Mouse (Mus musculus) monocyte, adult 59 days (primary cell): ENCODE measurements around the gene Bmi1. TPM values are rescaled to one million over a fixed set of nuclear protein-coding genes. Genes with fewer than 3 reads are reported as not detected.

Experiments
- total RNA-seq, 2 experiments: library from RNA; stranded (reverse); gene quantifications; one replicate each; pipeline ENCODE4 v1.2.4; 2023

The Bmi1 gene
- total RNA-seq: 10 to 100 TPM; 19.4 to 24.2 TPM

DNA sequence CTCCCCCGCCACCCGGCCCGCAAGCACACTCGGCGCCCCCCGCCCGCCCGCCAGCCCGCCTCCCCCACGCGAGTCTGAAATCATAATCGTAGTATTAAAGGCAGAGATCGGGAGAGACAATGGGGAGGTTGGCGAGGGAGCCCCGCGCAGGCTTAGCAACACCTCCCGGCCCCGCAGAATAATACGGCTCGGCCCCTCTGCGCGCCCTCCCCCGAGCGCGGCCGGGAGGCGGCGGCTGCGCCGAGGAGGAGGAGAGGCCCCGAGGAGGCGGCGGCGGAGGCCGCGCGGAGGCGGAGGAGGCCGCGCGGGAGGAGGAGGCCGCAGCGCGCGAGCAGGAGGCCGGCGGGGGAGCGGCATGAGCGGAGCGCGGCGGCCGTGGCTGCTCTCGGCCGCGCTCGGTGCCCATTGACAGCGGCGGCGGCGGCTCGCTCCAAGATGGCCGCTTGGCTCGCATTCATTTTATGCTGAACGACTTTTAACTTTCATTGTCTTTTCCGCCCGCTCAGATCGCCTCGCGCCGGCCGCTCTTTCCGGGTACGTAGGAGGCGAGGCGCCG, at the start of gene Bmi1:
Gene Bmi1 (plus strand): TSS at position 83 of the 556 bp plus-strand sequence.

DNA sequence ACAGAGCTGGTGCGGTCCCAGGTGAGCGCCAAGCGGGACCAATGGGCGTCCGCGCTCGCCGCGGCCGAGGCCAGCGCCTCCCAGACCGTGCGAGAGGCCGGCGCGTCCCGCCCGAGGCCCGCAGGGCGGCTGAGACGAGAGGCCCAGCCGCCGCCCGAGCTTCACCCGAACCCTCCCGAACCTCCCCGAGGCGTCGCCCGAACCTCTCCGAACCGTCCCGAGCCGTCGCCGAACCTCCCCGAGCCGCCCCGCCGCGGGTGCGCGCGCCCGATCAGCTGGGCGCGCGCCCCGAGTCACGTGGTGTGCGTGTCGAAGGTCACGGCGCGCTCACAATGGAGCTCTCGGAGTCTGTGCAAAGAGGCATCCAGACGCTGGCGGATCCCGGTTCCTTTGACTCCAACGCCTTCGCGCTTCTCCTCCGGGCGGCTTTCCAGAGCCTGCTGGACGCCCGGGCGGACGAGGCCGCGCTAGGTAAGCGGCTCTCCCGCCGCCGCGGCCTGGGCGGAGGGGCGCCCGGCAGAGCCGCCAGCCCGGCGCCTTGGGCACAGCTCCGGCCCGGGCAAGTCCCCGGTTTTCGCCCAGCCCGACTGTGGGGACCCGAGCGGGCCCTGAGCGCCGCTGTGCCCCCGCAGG, 4.6 kb upstream of the Bmi1 start, which contains the start of gene Commd3:
Gene Commd3 (plus strand): TSS at position 252 of the 633 bp plus-strand sequence.

GRCm38 (mm10) chr2:18693871-18694610, 17.2 kb downstream of the Bmi1 start, which contains the start of gene Spag6:
Gene Spag6, plus strand, starts transcription at chr2:18694032.

Other genes with a start within 250 kb of the Bmi1 start
- 10 to 100 TPM; 55.9 to 56.3 TPM for gene Commd3, start 4.6 kb upstream of the Bmi1 start, total RNA-seq
- gene Spag6, start 17.0 kb downstream of the Bmi1 start, total RNA-seq: under 1 TPM in 1 of 2 experiments, not detected in 1; 0.79 TPM